Mouse (Mus musculus): ENCODE data around the gene Gm37240.
A peak's percentile ranks its signal among the peaks of the same experiment; 100 is the strongest.

Gm37240 gene

GRCm38 (mm10) chr3:84504291-84504690 lies 1383.0 kb downstream of the Gm37240 start:
- DNase-seq (ENCODE audit: low read depth): no peak

GRCm38 (mm10) chr3:84502101-84502500 lies 1385.2 kb downstream of the Gm37240 start:
- DNase-seq (ENCODE audit: low read depth): no peak

- DNase-seq (ENCODE audit: low read depth): no peak
Measured at GRCm38 (mm10) chr3:84500491-84500890, 1386.8 kb downstream of the Gm37240 start.

GRCm38 (mm10) chr3:84497718-84498117 lies 1389.6 kb downstream of the Gm37240 start:
- no peak for DNase-seq (ENCODE audit: low read depth)

GRCm38 (mm10) chr3:84492657-84493056 lies 1394.7 kb downstream of the Gm37240 start:
- no peak for DNase-seq (ENCODE audit: low read depth)

- no peak for DNase-seq (ENCODE audit: low read depth)
Measured at GRCm38 (mm10) chr3:84492148-84492547, 1395.2 kb downstream of the Gm37240 start.

- no peak for DNase-seq (ENCODE audit: low read depth)
Measured at GRCm38 (mm10) chr3:84488716-84489115, 1398.6 kb downstream of the Gm37240 start.

- no peak for DNase-seq (ENCODE audit: low read depth)
Measured at GRCm38 (mm10) chr3:84484891-84485290, 1402.4 kb downstream of the Gm37240 start.

- no peak for DNase-seq (ENCODE audit: low read depth)
Measured at GRCm38 (mm10) chr3:84484333-84484732, 1403.0 kb downstream of the Gm37240 start.

GRCm38 (mm10) chr3:84482121-84482520 lies 1405.2 kb downstream of the Gm37240 start:
- DNase-seq (ENCODE audit: low read depth): no peak

- peak; percentile 49 for DNase-seq (ENCODE audit: low read depth)
Measured at GRCm38 (mm10) chr3:84481104-84481503, 1406.2 kb downstream of the Gm37240 start.

GRCm38 (mm10) chr3:84480006-84480897 lies 1407.1 kb downstream of the Gm37240 start, which contains the start of gene Fhdc1:
Gene Fhdc1, minus strand, starts transcription at chr3:84480429.
- no peak for DNase-seq (ENCODE audit: low read depth)

GRCm38 (mm10) chr3:84479293-84480005 lies 1407.9 kb downstream of the Gm37240 start:
- DNase-seq (ENCODE audit: low read depth): no peak

GRCm38 (mm10) chr3:84478896-84479292 lies 1408.4 kb downstream of the Gm37240 start:
- DNase-seq (ENCODE audit: low read depth): no peak

GRCm38 (mm10) chr3:84478195-84478594 lies 1409.1 kb downstream of the Gm37240 start:
- DNase-seq (ENCODE audit: low read depth): no peak

GRCm38 (mm10) chr3:84477498-84477897 lies 1409.8 kb downstream of the Gm37240 start:
- DNase-seq (ENCODE audit: low read depth): no peak

- no peak for DNase-seq (ENCODE audit: low read depth)
Measured at GRCm38 (mm10) chr3:84474981-84475775, 1412.1 kb downstream of the Gm37240 start.

GRCm38 (mm10) chr3:84474398-84474797 lies 1412.9 kb downstream of the Gm37240 start:
- no peak for DNase-seq (ENCODE audit: low read depth)

- no peak for DNase-seq (ENCODE audit: low read depth)
Measured at GRCm38 (mm10) chr3:84472955-84473354, 1414.4 kb downstream of the Gm37240 start.

- no peak for DNase-seq (ENCODE audit: low read depth)
Measured at GRCm38 (mm10) chr3:84472527-84472926, 1414.8 kb downstream of the Gm37240 start.

- no peak for DNase-seq (ENCODE audit: low read depth)
Measured at GRCm38 (mm10) chr3:84471146-84471545, 1416.2 kb downstream of the Gm37240 start.

GRCm38 (mm10) chr3:84468111-84468453 lies 1419.2 kb downstream of the Gm37240 start:
- no peak for DNase-seq (ENCODE audit: low read depth)

All from fibroblast of lung, adult 2 months (primary cell).